Mouse (Mus musculus) liver, embryonic 14.5 days (tissue): ENCODE data around the gene AC124108.1.
A peak's percentile ranks its signal among the peaks of the same experiment; 100 is the strongest.

ENCODE experiments used
- CTCF ChIP-seq: IDR thresholded peaks from 2 replicates; pipeline ENCODE4 v1.5.1; 2016; ENCODE audit warnings: antibody characterized with exemption, low read depth, control low read depth
- EP300 ChIP-seq: IDR thresholded peaks from 2 replicates; pipeline ENCODE4 v1.6.1; 2016; ENCODE audit warnings: antibody characterized with exemption, low read depth

GRCm38 (mm10) chr1:132155737-132156136, 35.5 kb upstream of the AC124108.1 start:
- TF ChIP-seq CTCF (peak; percentile 95), EP300 (no peak)
